Mouse (Mus musculus) ES-E14 (cell line): ENCODE results near the gene Smarca5.

Source experiments
- CHD2 ChIP-seq: IDR thresholded peaks from 2 replicates; pipeline ENCODE4 v1.6.1; 2014; ENCODE audit warnings: mild to moderate bottlenecking, low read depth, low read length, inconsistent platforms
- MAFK ChIP-seq: IDR thresholded peaks from 2 replicates; pipeline ENCODE4 v1.6.1; 2014; ENCODE audit warnings: mild to moderate bottlenecking, low read depth, low read length, inconsistent platforms; ENCODE audit not compliant: insufficient read depth

- TF ChIP-seq MAFK, result no peak
- TF ChIP-seq CHD2, result no peak
Measured at GRCm38 (mm10) chr8:80768451-80768850, 29.2 kb upstream of the Smarca5 start.
